12 mouse cellular contexts compared by ENCODE assay signal in the genomic region with DNA sequence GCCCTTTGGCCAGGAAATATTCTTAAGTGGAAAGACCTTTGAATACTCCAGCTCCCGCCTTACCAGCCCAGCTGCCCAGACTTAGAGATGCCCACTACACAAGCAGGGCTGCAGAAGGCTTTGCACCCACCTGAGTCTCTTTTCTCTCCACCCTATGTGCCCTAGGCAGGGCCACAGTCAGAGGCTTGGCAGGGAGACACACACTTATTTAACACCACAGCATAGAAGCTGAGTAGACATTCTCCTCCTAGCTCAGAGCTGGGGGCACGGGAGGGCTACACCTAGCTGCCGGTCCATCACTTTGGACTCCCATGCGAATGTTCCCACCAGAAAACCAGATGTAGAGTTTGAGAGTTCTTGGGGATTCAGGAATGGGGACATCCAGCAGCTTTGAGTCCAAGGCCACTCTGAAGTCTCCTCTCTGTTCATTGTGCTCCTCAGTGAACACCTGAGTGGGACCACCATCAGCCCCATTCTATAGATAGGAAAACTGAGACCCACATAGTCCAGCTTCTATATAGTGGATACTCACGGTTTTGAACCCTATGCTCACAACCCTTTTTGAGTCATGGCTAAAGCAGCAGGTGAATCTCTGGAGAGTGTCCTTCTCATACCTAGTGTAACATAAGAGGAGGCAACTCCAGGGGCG. TPM values are rescaled to one million over a fixed set of nuclear protein-coding genes. Genes with fewer than 3 reads are reported as not detected.
A peak's percentile ranks its signal among the peaks of the same experiment; 100 is the strongest.
DNase-seq lines count a peak whose midpoint lies in the region; ATAC-seq lines count a peak whose summit lies in the region.
"Had no signal": no experiment of that assay in that cellular context is flagged by ENCODE, and none has a peak within 500 bp of the region (broad histone marks: within the 10 kb centered on the region; RNA-seq: fewer than 3 reads in every experiment).

No protein-coding gene starts in this region.

- H3K4me2 ChIP-seq in embryonic facial prominence, embryonic 13.5 days, result peak overlapping the region; percentile 41
- peak overlapping the region; percentile 33; the same call in 1 of the 2 replicates for H3K4me2 ChIP-seq in forebrain, embryonic 14.5 days (ENCODE audit: low read length)
- H3K4me2 ChIP-seq in hindbrain, embryonic 16.5 days (ENCODE audit: low read length), result peak overlapping the region; percentile 35; the same call in 1 of the 2 replicates
- H3K4me2 ChIP-seq: heart, embryonic 12.5 days; liver, embryonic 12.5 days had no signal

- no peak for ATAC-seq in embryonic facial prominence, embryonic 13.5 days (ENCODE audit: insufficient number of reproducible peaks, insufficient read depth, low FRiP score, low TSS enrichment, low read depth)
- ATAC-seq in forebrain, embryonic 14.5 days, result peak; percentile 4; the same call in 1 of the 2 replicates
- 0 out of 2 replicates have a peak, but pooled peaks have one; percentile 4 for ATAC-seq in hindbrain, embryonic 16.5 days
- ATAC-seq: liver, embryonic 12.5 days had no signal

- peaks cover 32% of the 10 kb centered on the region for H3K4me1 ChIP-seq in embryonic facial prominence, embryonic 13.5 days
- peaks cover 32% of the 10 kb centered on the region for H3K4me1 ChIP-seq in forebrain, embryonic 14.5 days (ENCODE audit: control insufficient read depth, insufficient read depth, low read length)
- peaks cover 16% of the 10 kb centered on the region for H3K4me1 ChIP-seq in hindbrain, embryonic 16.5 days (ENCODE audit: control insufficient read depth, insufficient read depth, low read depth, low read length)

- DNase-seq in forebrain, embryonic 14.5 days (ENCODE audit: low spot score), result no peak
- peak; percentile 51 for DNase-seq in neural tube, embryonic 10.5 days (ENCODE audit: extremely low spot score, low spot score)
- DNase-seq in right cerebral cortex, adult 2 months (ENCODE audit: low spot score in 2 of 2), result no peak
- DNase-seq in lung, postnatal 10 days, result no peak
- no peak for DNase-seq in urinary bladder, postnatal 10 days (ENCODE audit: low spot score)
- no peak for DNase-seq in heart, postnatal 4 days
- DNase-seq: gastrocnemius, postnatal 36 days had no signal

- no peak overlapping the region for H3K4me3 ChIP-seq in embryonic facial prominence, embryonic 13.5 days
- no peak overlapping the region for H3K4me3 ChIP-seq in forebrain, embryonic 14.5 days (ENCODE audit: low read depth, low read length)
- H3K4me3 ChIP-seq in hindbrain, embryonic 16.5 days (ENCODE audit: low read length), result no peak overlapping the region
- H3K4me3 ChIP-seq: heart, embryonic 12.5 days; liver, embryonic 12.5 days had no signal

- 61% methylated on average over 6 of the region's 6 CpGs for WGBS in embryonic facial prominence, embryonic 13.5 days
- WGBS in forebrain, embryonic 14.5 days, result 28% methylated on average over 6 of the region's 6 CpGs
- 38% methylated on average over 6 of the region's 6 CpGs for WGBS in hindbrain, embryonic 16.5 days

- no peak overlapping the region for H3K27ac ChIP-seq in embryonic facial prominence, embryonic 13.5 days
- peak overlapping the region; percentile 89 for H3K27ac ChIP-seq in forebrain, embryonic 14.5 days (ENCODE audit: low read depth, low read length)
- H3K27ac ChIP-seq in hindbrain, embryonic 16.5 days (ENCODE audit: low read depth, low read length), result peak overlapping the region; percentile 69
- H3K27ac ChIP-seq: liver, embryonic 12.5 days had no signal

- no peaks in the 10 kb centered on the region for H3K36me3 ChIP-seq in embryonic facial prominence, embryonic 13.5 days
- H3K36me3 ChIP-seq in forebrain, embryonic 14.5 days (ENCODE audit: control insufficient read depth, insufficient read depth, low read length), result no peaks in the 10 kb centered on the region
- H3K36me3 ChIP-seq in hindbrain, embryonic 16.5 days (ENCODE audit: control insufficient read depth, insufficient read depth, low read length), result no peaks in the 10 kb centered on the region
- H3K36me3 ChIP-seq: heart, embryonic 12.5 days; liver, embryonic 12.5 days had no signal

- no peaks in the 10 kb centered on the region for H3K9me3 ChIP-seq in embryonic facial prominence, embryonic 13.5 days
- no peaks in the 10 kb centered on the region for H3K9me3 ChIP-seq in forebrain, embryonic 14.5 days (replicated peaks; ENCODE audit: control insufficient read depth, low read length)
- H3K9me3 ChIP-seq in hindbrain, embryonic 16.5 days (ENCODE audit: control insufficient read depth, low read length), result no peaks in the 10 kb centered on the region
- H3K9me3 ChIP-seq: heart, embryonic 12.5 days; liver, embryonic 12.5 days had no signal

- peak overlapping the region; percentile 52; the same call in 1 of the 2 replicates for H3K9ac ChIP-seq in embryonic facial prominence, embryonic 13.5 days
- peak overlapping the region; percentile 2; the same call in 1 of the 2 replicates for H3K9ac ChIP-seq in forebrain, embryonic 14.5 days (ENCODE audit: low read length)
- H3K9ac ChIP-seq in hindbrain, embryonic 16.5 days (ENCODE audit: low read depth, low read length), result no peak overlapping the region
- H3K9ac ChIP-seq: heart, embryonic 12.5 days; liver, embryonic 12.5 days had no signal

- peaks cover 58% of the 10 kb centered on the region for H3K27me3 ChIP-seq in embryonic facial prominence, embryonic 13.5 days
- H3K27me3 ChIP-seq in forebrain, embryonic 14.5 days (replicated peaks; ENCODE audit: control insufficient read depth, insufficient read depth, low read length), result no peaks in the 10 kb centered on the region
- no peaks in the 10 kb centered on the region; the same call in 1 of the 2 replicates for H3K27me3 ChIP-seq in hindbrain, embryonic 16.5 days (replicated peaks; ENCODE audit: control insufficient read depth, insufficient read depth, low read length)

RNA-seq across cellular contexts. Expression of a gene that starts 11.7 kb away (rescaled TPM):
- polyA plus RNA-seq in embryonic facial prominence, embryonic 13.5 days (2015; fragmentation: Nextera tagmentation; extraction: Ambion mirVana), result 4.2 and 6.0 TPM in 2 replicates
- polyA plus RNA-seq in forebrain, embryonic 14.5 days (2014; fragmentation: Nextera tagmentation; extraction: Ambion mirVana), result 73.0 and 86.0 TPM in 2 replicates
- polyA plus RNA-seq in hindbrain, embryonic 16.5 days (2015; fragmentation: Nextera tagmentation; extraction: Ambion mirVana), result 146 and 167 TPM in 2 replicates
- not detected for total RNA-seq in heart, postnatal 4 days (2021)
- total RNA-seq: gastrocnemius, postnatal 36 days; monocyte, adult 5-6 weeks had no signal

RNA-seq across cellular contexts. Expression of a gene that starts 14.9 kb away (rescaled TPM):
- 48.3 and 54.1 TPM in 2 replicates for polyA plus RNA-seq in embryonic facial prominence, embryonic 13.5 days (2015; fragmentation: Nextera tagmentation; extraction: Ambion mirVana)
- polyA plus RNA-seq in forebrain, embryonic 14.5 days (2014; fragmentation: Nextera tagmentation; extraction: Ambion mirVana), result 34.6 and 38.9 TPM in 2 replicates
- polyA plus RNA-seq in hindbrain, embryonic 16.5 days (2015; fragmentation: Nextera tagmentation; extraction: Ambion mirVana), result 37.8 and 39.5 TPM in 2 replicates
- 10 to 100 TPM; 34.9 to 37.5 TPM for total RNA-seq in heart, postnatal 4 days (2021)

RNA-seq across cellular contexts. Expression of a gene that starts 20.7 kb away (rescaled TPM):
- 1.6 and 1.8 TPM in 2 replicates for polyA plus RNA-seq in embryonic facial prominence, embryonic 13.5 days (2015; fragmentation: Nextera tagmentation; extraction: Ambion mirVana)
- not detected in 2 replicates for polyA plus RNA-seq in forebrain, embryonic 14.5 days (2014; fragmentation: Nextera tagmentation; extraction: Ambion mirVana)
- 0.23 and 0.27 TPM in 2 replicates for polyA plus RNA-seq in hindbrain, embryonic 16.5 days (2015; fragmentation: Nextera tagmentation; extraction: Ambion mirVana)
- 1 to 10 TPM; 2.7 to 3.7 TPM for total RNA-seq in heart, postnatal 4 days (2021)

RNA-seq across cellular contexts. Expression of a gene that starts 50.1 kb away (rescaled TPM):
- polyA plus RNA-seq in embryonic facial prominence, embryonic 13.5 days (2015; fragmentation: Nextera tagmentation; extraction: Ambion mirVana), result 48.6 and 53.6 TPM in 2 replicates
- polyA plus RNA-seq in forebrain, embryonic 14.5 days (2014; fragmentation: Nextera tagmentation; extraction: Ambion mirVana), result 40.3 and 45.9 TPM in 2 replicates
- polyA plus RNA-seq in hindbrain, embryonic 16.5 days (2015; fragmentation: Nextera tagmentation; extraction: Ambion mirVana), result 67.8 and 80.1 TPM in 2 replicates
- total RNA-seq in heart, postnatal 4 days (2021), result 10 to 100 TPM; 37.8 to 39.7 TPM

Comparison
In these comparisons a context has a peak if more than half of its experiments do, and no peak if none do; other contexts are left out.
1. RNA of a gene that starts 11.7 kb away (polyA plus RNA-seq): 146 to 167 TPM in hindbrain, embryonic 16.5 days and 73.0 to 86.0 TPM in forebrain, embryonic 14.5 days; 4.2 to 6.0 TPM in embryonic facial prominence, embryonic 13.5 days; every median in the first group is over 10 times any median in the second.
2. Peak in every context shown above with its lines, with median percentiles within 50 percentile points of each other: H3K4me2 ChIP-seq.